Mouse (Mus musculus) ES-CJ7 (cell line): ENCODE results near the gene Reg3d.
"Not testable (repeated sequence)": the region's sequence is repeated elsewhere in the genome, so short reads cannot be mapped to it uniquely, and the experiment has no call there.

Source experiments
- DNase-seq: peaks from one replicate; pipeline ENCODE4 v3.0.0; 2011; ENCODE audit warnings: low read depth, low spot score

Gene Reg3d

GRCm38 (mm10) chr6:78378765-78379164 lies at the start of gene Reg3d:
Reg3d (minus strand) TSS chr6:78378865.
- DNase-seq = no peak

GRCm38 (mm10) chr6:78425497-78425896 lies 46.8 kb upstream of the Reg3d start:
- DNase-seq = no peak

- not testable (repeated sequence) for DNase-seq
Observed at GRCm38 (mm10) chr6:78422411-78422810, 43.7 kb upstream of the Reg3d start, which contains the start of gene Reg1. Reg1 (plus strand) TSS chr6:78422711.

- not testable (repeated sequence) for DNase-seq
Observed at GRCm38 (mm10) chr6:78395323-78395722, 16.7 kb upstream of the Reg3d start, which contains the start of gene Reg2. Reg2 (plus strand) TSS chr6:78395623.

GRCm38 (mm10) chr6:78385609-78386008 lies 6.9 kb upstream of the Reg3d start:
- DNase-seq = no peak

- no peak for DNase-seq
Observed at GRCm38 (mm10) chr6:78380409-78380808, 1.7 kb upstream of the Reg3d start, which contains the start of gene Reg3a. Reg3a (plus strand) TSS chr6:78380709.

DNA sequence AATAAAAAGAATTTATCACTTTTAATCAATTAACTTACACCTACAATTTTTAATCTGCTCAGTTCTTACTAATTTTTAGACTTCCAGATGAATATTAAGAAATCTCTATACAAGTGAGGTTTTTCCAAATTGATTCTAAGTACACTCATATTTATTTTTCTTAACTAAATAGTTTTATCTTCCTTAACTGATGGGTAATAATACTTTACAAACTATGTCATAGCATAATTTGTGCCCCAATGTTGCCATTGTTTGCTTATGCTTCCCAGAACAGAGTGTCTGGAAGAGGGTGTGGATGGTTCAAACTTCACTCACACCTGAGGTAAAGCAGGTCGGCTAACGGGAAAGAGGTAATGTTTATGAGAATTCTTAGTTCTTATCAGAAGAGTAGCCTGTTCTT lies 8.3 kb downstream of the Reg3d start, which contains the start of gene Reg3b:
Reg3b (plus strand) TSS at position 301 of the 400 bp plus-strand sequence.
- no peak for DNase-seq

DNA sequence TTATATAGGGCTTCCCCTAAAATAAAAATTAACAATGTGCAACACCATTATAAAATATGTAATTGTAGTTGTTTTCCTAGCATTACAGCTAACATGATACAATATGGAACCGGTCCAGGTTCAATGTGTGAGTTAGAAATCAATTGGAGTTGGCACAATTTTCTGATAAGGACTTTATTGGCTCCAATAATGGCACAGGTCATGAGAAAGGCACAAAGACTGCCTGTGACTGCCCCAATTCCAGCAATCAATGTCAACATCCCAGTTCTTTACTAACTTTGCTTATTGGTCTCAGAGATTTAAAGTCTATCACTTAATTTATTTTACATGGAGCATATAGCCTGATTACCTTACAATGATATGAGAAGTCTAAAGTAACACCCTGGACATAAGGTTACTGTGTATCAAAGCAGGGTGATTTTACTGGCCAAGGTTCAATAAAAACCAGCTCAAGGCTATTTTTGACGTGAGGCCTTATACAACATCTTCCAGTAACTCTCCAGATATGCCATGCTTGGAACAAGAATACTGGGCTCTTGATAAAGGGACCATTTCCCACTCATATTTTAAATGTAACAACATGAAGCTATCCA lies 16.6 kb downstream of the Reg3d start:
- DNase-seq = no peak

GRCm38 (mm10) chr6:78341689-78342088 lies 37.0 kb downstream of the Reg3d start:
- DNase-seq = no peak

- no peak for DNase-seq
Observed at GRCm38 (mm10) chr6:78340296-78340695, 38.4 kb downstream of the Reg3d start.

- DNase-seq = peak; percentile 21
Observed at GRCm38 (mm10) chr6:78331919-78332569, 46.6 kb downstream of the Reg3d start.

GRCm38 (mm10) chr6:78329166-78329565 lies 49.5 kb downstream of the Reg3d start:
- no peak for DNase-seq

GRCm38 (mm10) chr6:78327798-78328197 lies 50.9 kb downstream of the Reg3d start:
- no peak for DNase-seq
